Comparison of ENCODE assay signal across 12 mouse cellular contexts in genomic region chr4:139789772-139790171, GRCm38 (mm10). TPM values are rescaled to one million over a fixed set of nuclear protein-coding genes. Genes with fewer than 3 reads are reported as not detected.
DNase-seq lines count a peak whose midpoint lies in the region; TF ChIP-seq lines count a peak whose summit lies in the region.
"Had no signal": no experiment of that assay in that cellular context is flagged by ENCODE, and none has a peak within 500 bp of the region (broad histone marks: within the 10 kb centered on the region; RNA-seq: fewer than 3 reads in every experiment).

No protein-coding gene starts in this region.

- peak; percentile 29 for TF ChIP-seq CTCF in left cerebral cortex, adult 2 months (IDR thresholded peaks at IDR 0.05)

- intact Hi-C loops in left cerebral cortex, adult 2 months (cut with DNase I) = loop anchor here (5.0 kb wide), 1 partner anchor 87 kb away; no protein-coding TSS in a partner anchor

- DNase-seq in left cerebral cortex, adult 2 months (ENCODE audit: extremely low spot score in 1 of 2, low spot score in 2 of 2) = no peak
- DNase-seq in left cerebral cortex, adult 18-20 months (ENCODE audit: low spot score in 2 of 2) = no peak
- DNase-seq in B cell, adult 2 months = peak; percentile 42 to 60
- DNase-seq in ES-CJ7 (ENCODE audit: low read depth, low spot score) = peak; percentile 69
- DNase-seq in induced T-regulatory cell, adult 2 months (ENCODE audit: low read depth) = peak; percentile 38
- no peak for DNase-seq in urinary bladder, postnatal 14 days (ENCODE audit: low spot score)
- DNase-seq in cerebellum, adult 11 months = no peak
- DNase-seq: cerebellum, adult 9-10 months; kidney, adult 18-20 months had no signal

- H3K4me3 ChIP-seq in left cerebral cortex, adult 2 months = no peak overlapping the region
- H3K4me3 ChIP-seq: lung, embryonic 15.5 days; stomach, embryonic 15.5 days had no signal

- H3K27ac ChIP-seq in left cerebral cortex, adult 2 months = no peak overlapping the region
- H3K27ac ChIP-seq: lung, embryonic 15.5 days; stomach, embryonic 15.5 days had no signal

RNA-seq across cellular contexts. Expression of gene Pax7, which starts 43.6 kb away (rescaled TPM):
- total RNA-seq in left cerebral cortex, adult 2 months (2021) = not detected
- not detected for total RNA-seq in left cerebral cortex, adult 18-20 months (2021)
- total RNA-seq: left cerebral cortex, postnatal 10 days had no signal

Comparison
In these comparisons a context has a peak if more than half of its experiments do, and no peak if none do; other contexts are left out.
1. DNase-seq: peak in B cell, adult 2 months (2 of 2), ES-CJ7 (single experiment) and induced T-regulatory cell, adult 2 months (single experiment); none in left cerebral cortex, adult 2 months (0 of 2), left cerebral cortex, adult 18-20 months (0 of 2), urinary bladder, postnatal 14 days (single experiment) and cerebellum, adult 11 months (single experiment).